Mouse (Mus musculus) WW6 (cell line): ENCODE measurements around the gene Ccnt1.

Source experiments
- DNase-seq: peaks from one replicate; pipeline ENCODE4 v3.0.0-alpha.2; 2013; ENCODE audit warnings: low read depth, low spot score

Gene Ccnt1

DNA sequence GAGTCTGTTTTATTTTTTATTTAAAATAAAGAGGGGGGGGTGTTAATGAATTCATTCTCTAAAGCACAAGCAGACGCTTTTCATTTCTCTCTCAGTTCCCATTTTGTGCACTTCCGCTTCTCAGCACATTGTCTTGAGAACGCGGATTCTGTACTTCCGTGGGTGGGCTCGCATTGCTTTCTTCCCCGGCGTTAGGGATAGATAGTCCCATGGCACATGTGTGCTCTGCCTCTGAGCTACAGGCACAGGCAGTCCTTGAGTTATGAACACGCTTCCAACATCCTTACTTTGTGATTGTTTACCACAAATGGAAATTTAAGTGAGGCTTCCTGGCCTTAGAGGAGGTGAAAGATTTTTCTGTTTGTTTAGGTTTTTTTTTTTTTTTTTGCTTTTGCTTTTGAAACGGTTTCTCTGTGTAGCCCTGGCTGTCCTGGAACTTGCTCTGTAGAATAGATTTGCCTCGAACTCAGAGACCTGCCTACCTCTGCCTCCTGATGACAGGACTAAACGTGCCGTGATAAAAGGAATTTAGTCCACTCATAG is 59.3 kb downstream of the Ccnt1 start:
- DNase-seq, result no peak

DNA sequence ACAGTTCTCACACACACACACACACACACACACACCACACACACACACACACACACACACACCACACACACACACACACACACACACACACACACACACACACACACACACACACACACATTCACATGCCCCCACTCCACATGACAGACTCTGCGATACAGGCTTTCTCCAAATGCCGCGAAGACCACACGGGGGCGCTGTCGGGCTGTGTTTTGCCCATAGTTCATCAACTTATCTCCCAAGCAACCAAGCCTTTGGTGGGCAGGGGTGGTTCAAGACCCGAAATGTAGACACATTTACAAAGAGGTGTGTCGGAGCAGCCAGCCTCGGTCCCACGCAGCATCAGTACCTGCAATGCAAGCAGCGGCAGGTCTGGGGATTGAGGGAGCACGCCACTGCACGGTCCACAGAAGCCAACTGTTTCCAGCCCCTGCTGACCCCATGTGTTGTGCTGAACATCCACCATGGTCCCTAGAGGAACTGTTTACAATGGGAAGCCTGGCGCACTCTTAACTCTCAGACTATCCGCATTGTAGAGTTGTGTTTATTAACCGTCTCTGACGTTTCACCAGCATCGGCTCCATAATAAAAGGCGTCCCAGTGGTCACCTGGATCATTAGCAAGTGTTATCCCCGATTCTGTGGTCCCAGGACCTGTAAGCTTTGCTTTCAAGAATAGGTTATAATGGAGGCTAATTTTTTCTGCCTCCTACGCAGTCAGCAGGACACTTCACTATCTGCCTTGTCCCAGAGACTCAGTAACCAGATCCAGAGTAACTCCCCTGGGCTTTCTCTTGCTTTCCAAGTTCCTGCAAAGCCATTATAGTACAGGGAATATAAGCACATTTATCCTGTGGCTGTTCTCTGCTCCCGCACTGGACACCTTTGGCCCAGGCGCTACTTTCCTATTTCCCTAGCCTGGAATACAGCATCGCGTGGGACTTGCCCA is 60.0 kb downstream of the Ccnt1 start:
- DNase-seq, result peak; percentile 55

- no peak for DNase-seq
These were observed 61.3 kb downstream of the Ccnt1 start for GRCm38 (mm10) chr15:98509387-98509786.

DNA sequence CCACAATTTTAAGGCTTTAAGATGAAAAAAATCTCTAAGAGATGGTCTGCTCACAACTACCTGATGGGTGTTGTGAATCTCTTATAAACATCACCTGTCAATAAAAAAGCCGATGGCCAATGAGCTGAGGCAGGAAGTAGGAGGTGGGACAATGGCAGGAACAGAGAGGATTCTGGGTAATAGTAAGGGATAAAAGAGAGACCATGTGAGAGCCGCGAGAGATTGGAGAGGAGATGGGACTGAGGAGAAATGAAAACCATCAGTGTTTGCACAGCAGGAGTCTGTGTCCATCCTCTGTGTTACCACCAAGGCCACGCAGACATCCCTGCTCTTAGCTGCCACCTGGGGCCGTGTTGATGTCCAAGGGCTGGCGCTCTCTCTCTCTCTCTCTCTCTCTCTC is 63.4 kb downstream of the Ccnt1 start:
- no peak for DNase-seq

DNA sequence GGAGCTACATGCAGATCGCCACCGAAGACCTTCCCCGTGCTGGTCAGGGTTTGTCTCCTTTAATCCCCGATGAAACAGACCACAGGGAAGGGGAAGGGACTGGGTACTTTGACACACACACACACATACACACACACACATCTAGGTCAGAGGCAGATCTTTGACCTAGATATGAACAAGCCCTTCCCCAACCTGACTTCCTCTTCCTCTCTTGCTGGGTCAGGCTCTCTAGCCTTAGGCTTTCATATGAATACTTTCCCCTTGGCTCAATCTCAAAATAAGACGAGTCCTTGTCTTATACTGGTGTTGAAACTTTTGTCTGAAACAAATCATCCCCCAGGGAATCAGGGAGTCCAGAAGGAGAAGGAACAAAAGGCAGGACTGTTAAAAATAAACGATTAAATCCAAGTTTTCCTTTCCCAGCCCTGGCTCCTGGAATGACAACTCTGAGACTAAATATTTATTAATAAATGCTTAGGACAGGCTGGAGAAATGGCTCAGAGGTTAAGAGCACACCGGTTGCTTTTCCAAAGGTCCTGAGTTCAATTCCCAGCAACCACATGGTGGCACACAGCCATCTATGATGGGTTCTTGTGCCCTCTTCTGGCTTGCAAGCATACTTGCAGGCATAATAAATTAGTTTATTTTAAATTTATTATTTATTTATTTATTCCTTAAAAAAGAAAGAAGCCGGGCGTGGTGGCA is 64.3 kb downstream of the Ccnt1 start:
- DNase-seq, result no peak

DNA sequence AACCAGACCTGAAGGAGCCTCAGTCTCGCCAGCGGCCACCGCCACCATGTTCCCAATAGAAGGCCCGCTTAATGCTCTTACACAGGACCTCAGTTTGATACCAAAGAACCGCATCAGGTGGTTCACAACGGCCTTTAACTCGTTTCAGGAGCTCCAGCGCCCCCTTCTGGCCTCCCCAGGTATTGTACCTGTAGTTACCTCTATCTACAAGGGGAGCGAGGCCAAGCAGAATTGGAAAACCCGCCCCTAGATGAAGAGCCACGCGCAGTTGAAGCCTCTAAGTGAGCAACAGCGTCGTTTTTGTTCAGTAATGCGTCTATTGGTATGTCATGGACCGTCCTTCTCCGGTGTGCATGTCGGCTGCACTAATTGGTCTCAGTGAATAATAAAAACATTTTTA is 66.2 kb downstream of the Ccnt1 start:
- peak; percentile 63 for DNase-seq

GRCm38 (mm10) chr15:98503317-98503716 is 67.4 kb downstream of the Ccnt1 start:
- no peak for DNase-seq

- DNase-seq, result no peak
These were observed 73.1 kb downstream of the Ccnt1 start for GRCm38 (mm10) chr15:98497631-98498030.

DNA sequence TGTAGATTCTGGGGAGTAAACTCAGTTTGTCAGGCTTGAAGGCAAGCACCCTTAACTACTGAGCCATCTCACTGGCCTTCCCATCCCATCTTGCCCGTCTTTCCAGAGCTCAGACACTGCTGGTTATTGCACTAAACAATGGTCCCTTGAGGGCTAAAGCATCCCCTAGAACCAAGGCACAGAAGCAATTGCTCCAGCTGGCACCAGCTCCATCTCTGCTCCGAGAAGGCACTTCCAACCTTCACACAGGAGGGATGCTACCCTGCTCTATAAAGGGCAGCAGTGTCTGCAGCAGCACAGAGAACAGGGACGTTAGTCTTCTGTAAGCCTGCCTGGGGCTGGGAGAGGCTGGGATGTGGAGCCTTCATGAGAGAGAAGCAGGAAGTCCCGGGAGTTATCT is 78.6 kb downstream of the Ccnt1 start, which contains the start of gene Olfr279:
Gene Olfr279 (plus strand): TSS at position 301 of the 400 bp plus-strand sequence.
- no peak for DNase-seq

DNA sequence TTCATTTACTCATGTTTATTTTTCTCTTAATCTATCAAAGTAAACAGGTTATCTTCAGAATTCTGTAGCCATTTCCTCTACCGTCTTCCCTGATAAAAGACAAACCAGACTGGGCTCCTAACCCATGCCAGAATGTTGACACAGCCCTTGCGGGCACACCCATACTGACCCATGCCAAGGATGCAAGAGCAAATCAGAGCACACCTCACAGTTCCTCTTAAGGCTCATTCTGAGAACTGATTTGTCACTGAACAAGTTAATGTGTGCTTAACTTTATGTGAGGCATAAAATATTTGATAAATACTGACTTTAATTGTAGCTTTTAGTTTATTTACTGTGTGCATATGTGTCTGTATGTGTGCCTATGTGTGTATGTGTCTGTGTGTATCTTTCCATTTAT is 79.4 kb downstream of the Ccnt1 start:
- no peak for DNase-seq
